Mouse (Mus musculus): ENCODE results near the gene Slc12a7. TPM values are rescaled to one million over a fixed set of nuclear protein-coding genes. Genes with fewer than 3 reads are reported as not detected.
"Not testable (repeated sequence)": the region's sequence is repeated elsewhere in the genome, so short reads cannot be mapped to it uniquely, and the experiment has no call there.

Gene Slc12a7
- polyA plus RNA-seq, 1 experiment from 2014 or later = 39.0 TPM

DNA sequence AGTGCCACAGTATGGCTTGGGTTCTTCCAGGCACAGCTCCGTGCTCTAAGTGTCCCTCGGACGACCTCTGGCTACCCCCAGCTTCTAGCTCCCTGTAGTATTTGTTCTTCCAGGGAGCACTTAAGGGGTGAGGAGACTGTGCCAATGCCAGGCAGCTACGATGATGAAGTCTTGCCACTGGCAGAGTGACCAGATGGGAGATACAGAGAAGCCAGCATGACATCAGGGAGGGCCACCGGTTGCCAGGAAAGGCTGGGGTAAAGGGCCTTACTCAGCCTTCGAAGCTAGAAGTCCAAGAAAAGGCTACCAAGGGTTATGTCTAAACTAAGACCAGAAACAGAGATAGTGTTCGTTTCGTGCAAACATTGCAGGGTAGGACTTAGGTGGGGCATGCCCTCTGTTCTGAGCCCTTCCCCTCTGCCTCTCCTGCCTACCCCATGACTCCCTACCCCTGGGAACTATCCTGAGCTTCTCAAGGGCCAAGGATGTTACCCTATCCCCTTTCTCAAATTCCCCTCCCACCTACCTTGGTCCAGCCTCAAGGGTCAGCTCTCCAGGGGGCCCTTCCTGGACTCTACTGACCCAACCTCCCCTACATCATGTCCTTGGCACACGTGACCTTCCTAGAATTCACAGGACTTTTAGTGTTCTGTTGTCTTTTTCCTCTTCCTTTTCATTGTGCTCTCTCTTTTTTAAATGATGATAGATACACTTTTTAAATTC lies 31.6 kb upstream of the Slc12a7 start:
- no peak overlapping the region for H3K27ac ChIP-seq (replicated peaks)
- no peaks in the 10 kb centered on the region for H3K9me3 ChIP-seq
- H3K36me3 ChIP-seq = no peaks in the 10 kb centered on the region
- H3K27me3 ChIP-seq = no peaks in the 10 kb centered on the region
- H3K9ac ChIP-seq (replicated peaks) = no peak overlapping the region
- no peaks in the 10 kb centered on the region for H3K4me1 ChIP-seq
- H3K4me2 ChIP-seq (replicated peaks) = no peak overlapping the region
- WGBS = 84% methylated on average over 9 of the region's 9 CpGs
- no peak for ATAC-seq (ENCODE audit: low FRiP score, low read depth)
- H3K4me3 ChIP-seq = no peak overlapping the region

GRCm38 (mm10) chr13:73702776-73703175 lies 30.1 kb upstream of the Slc12a7 start:
- WGBS = 90% methylated on average over 4 of the region's 4 CpGs
- Histone ChIP-seq H3K4me3 (no peak overlapping the region), H3K9me3 (no peaks in the 10 kb centered on the region), H3K9ac (replicated peaks) (no peak overlapping the region), H3K27me3 (no peaks in the 10 kb centered on the region), H3K4me1 (no peaks in the 10 kb centered on the region), H3K4me2 (replicated peaks) (no peak overlapping the region), H3K36me3 (no peaks in the 10 kb centered on the region), H3K27ac (replicated peaks) (no peak overlapping the region)
- no peak for ATAC-seq (ENCODE audit: low FRiP score, low read depth)

- H3K27ac ChIP-seq (replicated peaks); H3K4me1 ChIP-seq; ATAC-seq (ENCODE audit: low FRiP score, low read depth); H3K9ac ChIP-seq (replicated peaks); H3K4me3 ChIP-seq; H3K9me3 ChIP-seq; H3K36me3 ChIP-seq; H3K27me3 ChIP-seq; H3K4me2 ChIP-seq (replicated peaks): not testable (repeated sequence)
- WGBS = 87% methylated on average over 4 of the region's 4 CpGs
Observed at GRCm38 (mm10) chr13:73703486-73703885, 29.4 kb upstream of the Slc12a7 start.

DNA sequence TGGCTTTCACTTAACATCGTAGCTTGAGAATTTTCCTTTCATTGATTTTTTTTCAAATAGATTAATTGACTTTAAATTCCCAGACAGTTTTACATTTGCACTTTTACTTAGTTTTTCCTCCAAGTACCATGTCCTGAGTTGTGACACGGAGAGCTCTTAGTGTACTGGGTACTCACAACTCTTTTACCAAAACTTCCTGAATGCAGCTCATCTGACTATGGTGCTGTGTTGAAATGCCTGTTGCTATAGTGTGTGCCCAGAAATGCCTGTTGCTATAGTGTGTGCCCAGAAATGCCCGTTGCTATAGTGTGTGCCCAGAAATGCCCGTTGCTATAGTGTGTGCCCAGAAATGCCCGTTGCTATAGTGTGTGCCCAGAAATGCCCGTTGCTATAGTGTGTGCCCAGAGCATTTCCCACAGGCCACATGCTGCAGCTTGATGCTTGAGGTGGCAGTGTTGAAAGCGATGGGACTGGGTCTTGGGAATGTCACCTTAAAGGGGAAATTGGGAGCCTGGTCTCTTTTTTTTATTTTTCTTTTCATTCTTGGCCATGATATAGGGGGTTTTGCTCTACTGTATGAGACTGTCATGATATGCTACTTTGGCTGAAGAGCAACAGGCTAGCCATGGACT lies 28.1 kb upstream of the Slc12a7 start, which contains the start of gene Slc6a19:
Slc6a19 (minus strand) TSS at position 172 of the 632 bp plus-strand sequence.
- H3K4me3 ChIP-seq = no peak within 1 kb of the TSS
- H3K9ac ChIP-seq (replicated peaks) = no peak within 1 kb of the TSS
- no peaks in the 10 kb centered on the region for H3K36me3 ChIP-seq
- ATAC-seq (ENCODE audit: low FRiP score, low read depth) = no peak
- no peaks in the 10 kb centered on the region for H3K9me3 ChIP-seq
- H3K4me1 ChIP-seq = no peaks in the 10 kb centered on the region
- WGBS = 80% methylated on average over 7 of the region's 7 CpGs
- H3K27ac ChIP-seq (replicated peaks) = no peak within 1 kb of the TSS
- no peak within 1 kb of the TSS for H3K4me2 ChIP-seq (replicated peaks)
- H3K27me3 ChIP-seq = no peaks in the 10 kb centered on the region

DNA sequence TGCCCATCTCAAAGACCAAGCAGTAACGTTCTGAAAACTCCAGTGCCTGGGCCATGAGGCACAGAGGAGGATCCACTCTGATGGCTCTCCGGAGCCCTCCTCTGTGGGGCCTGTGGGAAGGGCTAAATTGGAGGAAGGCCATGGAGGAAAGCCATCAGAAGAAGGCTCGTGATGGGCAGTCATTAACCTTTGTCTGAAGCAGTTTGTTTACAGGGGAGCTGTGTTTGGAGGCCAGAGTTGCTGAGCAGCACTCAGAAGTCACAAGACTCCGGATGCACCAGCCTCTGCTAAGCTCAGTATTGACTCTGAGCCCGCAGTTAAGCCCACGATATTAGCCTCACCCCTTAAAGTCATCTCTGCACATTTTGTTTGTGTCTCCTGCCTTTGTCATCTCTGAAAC lies 23.4 kb upstream of the Slc12a7 start:
- no peak for ATAC-seq (ENCODE audit: low FRiP score, low read depth)
- H3K36me3 ChIP-seq = no peaks in the 10 kb centered on the region
- 74% methylated on average over 6 of the region's 6 CpGs for WGBS

DNA sequence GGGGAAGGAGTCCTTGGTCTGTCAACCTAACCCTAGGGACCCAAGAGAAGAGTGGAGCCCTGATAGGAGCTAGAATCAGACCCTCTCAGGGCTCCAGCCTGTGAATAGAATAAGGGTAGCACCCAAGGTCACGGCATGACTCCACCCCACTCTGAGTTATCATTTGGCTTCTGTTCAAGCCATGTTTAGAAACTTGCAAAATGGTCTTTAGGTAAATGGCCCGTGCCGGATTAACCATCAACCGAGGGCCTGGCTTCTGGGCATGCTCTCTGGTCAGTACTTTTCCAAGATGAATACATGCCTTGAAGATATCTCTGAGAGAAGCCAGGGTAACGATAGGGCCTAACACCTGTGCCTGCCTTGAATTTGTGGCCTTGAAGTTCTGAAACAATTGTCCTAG lies 21.7 kb upstream of the Slc12a7 start:
- Histone ChIP-seq H3K4me3 (no peak overlapping the region), H3K4me1 (no peaks in the 10 kb centered on the region), H3K36me3 (no peaks in the 10 kb centered on the region), H3K27ac (replicated peaks) (no peak overlapping the region), H3K27me3 (no peaks in the 10 kb centered on the region), H3K4me2 (replicated peaks) (no peak overlapping the region), H3K9ac (replicated peaks) (no peak overlapping the region), H3K9me3 (no peaks in the 10 kb centered on the region)
- no peak for ATAC-seq (ENCODE audit: low FRiP score, low read depth)
- 92% methylated on average over 5 of the region's 5 CpGs for whole genome bisulfite sequencing

More for the DNA sequence above, 23.4 kb upstream of the Slc12a7 start:
- Histone ChIP-seq H3K4me2 (replicated peaks) (no peak overlapping the region), H3K27ac (replicated peaks) (no peak overlapping the region), H3K9ac (replicated peaks) (no peak overlapping the region), H3K9me3 (no peaks in the 10 kb centered on the region), H3K4me3 (no peak overlapping the region), H3K4me1 (no peaks in the 10 kb centered on the region), H3K27me3 (no peaks in the 10 kb centered on the region)

- 87% methylated on average over 5 of the region's 5 CpGs for WGBS
Observed at GRCm38 (mm10) chr13:73711803-73712202, 21.1 kb upstream of the Slc12a7 start.

DNA sequence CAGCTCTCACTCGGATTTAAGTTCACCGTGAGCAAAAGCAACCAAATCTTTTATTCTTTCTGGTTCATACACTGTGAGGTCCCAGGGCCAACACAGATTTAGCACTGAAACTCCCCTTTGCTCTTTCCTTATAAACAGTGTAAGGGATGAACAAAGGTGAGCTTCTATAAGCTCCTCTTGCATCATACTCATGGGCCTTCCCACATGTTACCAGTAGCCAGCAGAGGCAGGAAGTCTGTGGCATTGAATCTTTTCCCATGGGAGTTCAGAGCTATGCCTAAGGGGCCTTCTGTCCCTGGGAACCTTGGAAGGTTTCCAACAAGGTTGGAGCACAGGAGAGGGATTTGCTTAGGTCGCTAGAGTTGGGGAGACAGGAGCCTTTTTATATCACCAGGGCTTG lies 20.7 kb upstream of the Slc12a7 start:
- Histone ChIP-seq H3K4me1 (no peaks in the 10 kb centered on the region), H3K27me3 (no peaks in the 10 kb centered on the region), H3K36me3 (no peaks in the 10 kb centered on the region), H3K9me3 (no peaks in the 10 kb centered on the region), H3K9ac (replicated peaks) (no peak overlapping the region), H3K27ac (replicated peaks) (no peak overlapping the region), H3K4me2 (replicated peaks) (no peak overlapping the region), H3K4me3 (no peak overlapping the region)
- WGBS = 78% methylated on average over 3 of the region's 3 CpGs
- no peak for ATAC-seq (ENCODE audit: low FRiP score, low read depth)

More at GRCm38 (mm10) chr13:73711803-73712202, 21.1 kb upstream of the Slc12a7 start:
- Histone ChIP-seq H3K27me3 (no peaks in the 10 kb centered on the region), H3K27ac (replicated peaks) (no peak overlapping the region), H3K9ac (replicated peaks) (no peak overlapping the region), H3K36me3 (no peaks in the 10 kb centered on the region), H3K9me3 (no peaks in the 10 kb centered on the region), H3K4me2 (replicated peaks) (no peak overlapping the region), H3K4me3 (no peak overlapping the region), H3K4me1 (no peaks in the 10 kb centered on the region)
- ATAC-seq (ENCODE audit: low FRiP score, low read depth) = no peak

GRCm38 (mm10) chr13:73713204-73713603 lies 19.7 kb upstream of the Slc12a7 start:
- no peak for ATAC-seq (ENCODE audit: low FRiP score, low read depth)
- 81% methylated on average over 4 of the region's 4 CpGs for WGBS
- no peak overlapping the region for H3K27ac ChIP-seq (replicated peaks)
- no peak overlapping the region for H3K9ac ChIP-seq (replicated peaks)
- no peaks in the 10 kb centered on the region for H3K27me3 ChIP-seq
- H3K4me2 ChIP-seq (replicated peaks) = no peak overlapping the region
- no peaks in the 10 kb centered on the region for H3K4me1 ChIP-seq
- no peak overlapping the region for H3K4me3 ChIP-seq
- H3K9me3 ChIP-seq = no peaks in the 10 kb centered on the region
- H3K36me3 ChIP-seq = no peaks in the 10 kb centered on the region

DNA sequence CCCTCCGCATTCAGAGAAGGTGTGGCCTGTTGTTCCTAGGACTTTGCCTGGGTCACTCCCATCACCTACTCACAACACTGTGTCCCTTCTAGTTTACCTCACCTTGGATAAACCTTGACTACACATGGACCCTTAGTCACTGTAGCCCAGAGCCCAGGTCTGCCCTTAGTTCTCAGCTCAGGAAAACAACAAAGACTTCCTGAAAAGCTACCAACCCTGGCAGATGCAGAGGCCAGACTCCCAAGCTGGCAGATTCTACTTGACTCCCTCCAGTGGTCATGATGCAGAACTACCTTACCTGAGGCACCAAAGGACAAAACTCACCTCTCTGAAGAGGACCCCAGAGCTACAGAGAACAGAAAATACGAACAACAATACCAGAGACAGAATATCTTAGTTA lies 18.9 kb upstream of the Slc12a7 start:
- H3K4me1 ChIP-seq = no peaks in the 10 kb centered on the region
- no peak overlapping the region for H3K9ac ChIP-seq (replicated peaks)
- WGBS = 66% methylated on average over 2 of the region's 2 CpGs
- no peak for ATAC-seq (ENCODE audit: low FRiP score, low read depth)
- no peaks in the 10 kb centered on the region for H3K36me3 ChIP-seq
- H3K27ac ChIP-seq (replicated peaks) = no peak overlapping the region
- H3K9me3 ChIP-seq = no peaks in the 10 kb centered on the region
- no peak overlapping the region for H3K4me3 ChIP-seq
- H3K4me2 ChIP-seq (replicated peaks) = no peak overlapping the region
- no peaks in the 10 kb centered on the region for H3K27me3 ChIP-seq

GRCm38 (mm10) chr13:73718225-73718624 lies 14.7 kb upstream of the Slc12a7 start:
- Histone ChIP-seq H3K36me3 (no peaks in the 10 kb centered on the region), H3K9me3 (no peaks in the 10 kb centered on the region), H3K4me1 (no peaks in the 10 kb centered on the region), H3K27me3 (peaks cover 3% of the 10 kb centered on the region; the same call in 1 of the 2 replicates), H3K4me2 (replicated peaks) (no peak overlapping the region), H3K4me3 (no peak overlapping the region), H3K9ac (replicated peaks) (no peak overlapping the region), H3K27ac (replicated peaks) (no peak overlapping the region)
- 7% methylated on average over 2 of the region's 2 CpGs for WGBS
- peak; percentile 47; the same call in 1 of the 2 replicates for ATAC-seq (ENCODE audit: low FRiP score, low read depth)

DNA sequence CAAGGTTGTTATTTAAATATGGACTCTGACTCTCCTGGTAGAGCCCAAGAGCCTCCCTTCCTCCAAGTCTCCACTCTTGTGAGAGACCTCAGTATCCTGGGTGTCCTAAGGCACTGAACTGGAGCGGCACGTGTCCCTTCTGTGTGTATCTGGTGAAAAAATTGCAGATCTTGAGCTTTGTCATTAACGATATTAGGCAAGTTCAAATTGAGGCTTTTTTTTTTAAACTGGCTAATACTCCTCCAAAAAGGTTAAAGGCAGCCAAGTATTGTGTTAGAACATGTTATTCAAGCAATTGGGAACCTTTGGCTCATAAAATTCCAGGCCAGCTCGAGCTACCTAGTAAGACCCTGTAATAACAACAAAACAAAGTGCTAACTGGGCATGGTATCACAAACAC lies 12.7 kb upstream of the Slc12a7 start:
- 86% methylated on average over 4 of the region's 4 CpGs for WGBS
- Histone ChIP-seq H3K4me1 (no peaks in the 10 kb centered on the region), H3K4me3 (no peak overlapping the region), H3K9ac (replicated peaks) (no peak overlapping the region), H3K9me3 (no peaks in the 10 kb centered on the region), H3K27me3 (peaks cover 3% of the 10 kb centered on the region; the same call in 1 of the 2 replicates), H3K4me2 (replicated peaks) (no peak overlapping the region), H3K36me3 (no peaks in the 10 kb centered on the region), H3K27ac (replicated peaks) (no peak overlapping the region)
- ATAC-seq (ENCODE audit: low FRiP score, low read depth) = no peak
